Mouse (Mus musculus) heart, embryonic 16.5 days (tissue): ENCODE measurements around the gene Coq10a. TPM values are rescaled to one million over a fixed set of nuclear protein-coding genes. Genes with fewer than 3 reads are reported as not detected.
A peak's percentile ranks its signal among the peaks of the same experiment; 100 is the strongest.

Source experiments
- ATAC-seq: fragments of 200-750 bp; cut with Nextera tagmentation; replicated peaks from 2 replicates; pipeline ENCODE4 v1.8.0; 2017; ENCODE audit warnings: moderate number of reproducible peaks; ENCODE audit not compliant: insufficient read depth, low FRiP score; ENCODE audit errors: extremely low read depth
- H3K27ac ChIP-seq: fragments of 300-500 bp; sonication (generic); 2 replicates; pipeline ENCODE4 v1.5.1; 2014; ENCODE audit warnings: mild to moderate bottlenecking, low read length, control low read depth, moderate library complexity
- H3K27me3 ChIP-seq: fragments of 300-500 bp; sonication (generic); 2 replicates; pipeline ENCODE4 v1.6.1; 2014; ENCODE audit warnings: low read length, mixed read lengths; ENCODE audit not compliant: control insufficient read depth, insufficient read depth
- H3K36me3 ChIP-seq: fragments of 300-500 bp; sonication (generic); 2 replicates; pipeline ENCODE4 v1.6.1; 2014; ENCODE audit not compliant: control insufficient read depth, insufficient read depth
- H3K4me1 ChIP-seq: fragments of 300-500 bp; sonication (generic); 2 replicates; pipeline ENCODE4 v1.6.1; 2014; ENCODE audit warnings: low read length, mixed read lengths; ENCODE audit not compliant: control insufficient read depth, insufficient read depth
- H3K4me2 ChIP-seq: fragments of 300-500 bp; sonication (generic); 2 replicates; pipeline ENCODE4 v1.6.1; 2014; ENCODE audit warnings: low read depth, mild to moderate bottlenecking, control low read depth, low read length
- H3K4me3 ChIP-seq: fragments of 300-500 bp; sonication (generic); 2 replicates; pipeline ENCODE4 v1.5.1; 2014; ENCODE audit warnings: mild to moderate bottlenecking, control low read depth, low read length
- H3K9ac ChIP-seq: fragments of 300-500 bp; sonication (generic); 2 replicates; pipeline ENCODE4 v1.6.1; 2014; ENCODE audit warnings: low read length, control low read depth
- H3K9me3 ChIP-seq: fragments of 300-500 bp; sonication (generic); replicated peaks from 2 replicates; pipeline ENCODE4 v1.6.1; 2016; ENCODE audit warnings: low read length; ENCODE audit not compliant: control insufficient read depth
- WGBS: fragments of 180-500 bp; shearing (Covaris S2); extraction: QIAGEN DNeasy Blood & Tissue Kit; methylation state at CpG from one replicate; pipeline ENCODE4 v1.1.7; 2014; 5-methylcytosine and 5-hydroxymethylcytosine counted together
- polyA plus RNA-seq: library from polyadenylated mRNA; unstranded; fragments of >200 nt; fragmentation: Nextera tagmentation; extraction: Ambion mirVana; gene quantifications from 2 replicates; pipeline ENCODE4 v1.2.1, GENCODE M21; 2015

The Coq10a gene
- polyA plus RNA-seq, 1 experiment from 2014 or later: 13.4 TPM

DNA sequence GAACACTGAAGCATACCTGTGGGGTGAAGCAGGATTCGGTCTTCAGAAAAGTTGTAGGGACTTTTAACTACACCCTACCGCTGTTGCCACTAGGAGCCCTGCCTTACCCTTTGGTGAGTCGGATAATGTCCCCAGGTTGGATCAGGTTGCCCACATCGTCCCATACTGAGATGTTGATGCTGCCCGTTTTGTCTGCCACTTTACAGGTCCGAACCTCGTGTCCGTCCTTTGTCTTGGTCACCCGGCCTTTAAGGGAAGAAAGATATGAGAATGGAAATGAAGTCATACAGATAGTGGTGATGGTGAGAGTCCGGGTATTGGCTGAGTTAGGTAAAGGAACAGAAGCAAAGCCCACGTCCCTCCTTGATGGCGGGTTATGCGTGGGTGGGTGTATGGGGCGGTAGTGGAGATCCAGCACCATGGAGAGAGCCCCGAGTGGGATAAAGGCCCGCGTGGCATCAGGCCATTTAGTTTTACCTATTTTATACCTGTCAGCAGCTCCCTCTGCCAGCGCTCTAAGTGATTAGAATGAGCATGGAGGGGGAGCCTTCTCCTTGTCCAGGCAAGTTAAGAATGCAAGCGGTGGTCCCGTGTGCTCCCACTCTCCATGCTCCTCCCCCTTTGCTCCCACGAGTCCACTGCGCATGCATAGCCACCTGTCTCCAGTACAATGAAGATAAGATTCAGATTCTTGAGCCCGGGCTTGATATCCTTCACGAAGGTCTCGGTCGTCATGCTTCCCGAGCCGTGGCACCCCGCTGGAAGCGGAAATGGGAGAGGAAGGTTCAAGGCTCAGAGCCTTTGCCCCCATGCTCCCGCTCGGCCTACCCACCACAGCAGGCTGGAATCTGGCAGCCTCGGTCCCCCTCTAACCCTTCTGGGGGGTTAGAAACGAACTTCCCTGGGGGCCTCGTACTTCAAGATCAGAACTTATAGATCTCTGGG lies 40.1 kb upstream of the Coq10a start:
- Histone ChIP-seq H3K4me3 (peak overlapping the region; percentile 78), H3K9me3 (no peaks in the 10 kb centered on the region), H3K9ac (peak overlapping the region; percentile 88), H3K4me2 (peak overlapping the region; percentile 97), H3K27me3 (no peaks in the 10 kb centered on the region), H3K36me3 (peaks cover 3% of the 10 kb centered on the region; the same call in 1 of the 2 replicates), H3K4me1 (peaks cover 29% of the 10 kb centered on the region), H3K27ac (peak overlapping the region; percentile 68)
- WGBS: 13% methylated on average over 35 of the region's 35 CpGs
- no peak for ATAC-seq

DNA sequence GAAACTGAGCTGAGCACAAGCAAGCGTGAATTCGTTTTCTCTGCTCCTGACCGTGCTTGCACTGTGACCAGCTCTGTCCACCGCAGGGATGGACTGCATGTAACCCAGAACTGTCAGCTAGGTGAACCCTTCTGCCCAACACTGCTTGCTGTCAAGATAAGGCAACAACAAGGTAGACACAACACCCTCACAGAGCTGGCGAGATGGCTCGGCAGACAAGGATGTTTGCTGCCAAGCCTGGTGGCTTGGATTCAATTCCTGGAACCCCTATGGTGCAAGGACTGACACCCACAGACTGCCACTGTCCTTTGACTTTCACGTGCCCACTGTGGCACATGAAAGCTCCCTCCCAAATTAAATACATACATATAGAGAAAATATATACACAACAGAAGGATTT lies 35.1 kb upstream of the Coq10a start:
- Histone ChIP-seq H3K9ac (no peak overlapping the region), H3K36me3 (peaks cover 3% of the 10 kb centered on the region; the same call in 1 of the 2 replicates), H3K27me3 (no peaks in the 10 kb centered on the region), H3K4me1 (peaks cover 5% of the 10 kb centered on the region), H3K27ac (no peak overlapping the region), H3K9me3 (no peaks in the 10 kb centered on the region), H3K4me3 (no peak overlapping the region), H3K4me2 (no peak overlapping the region)
- ATAC-seq: no peak
- 79% methylated on average over 7 of the region's 7 CpGs for WGBS

DNA sequence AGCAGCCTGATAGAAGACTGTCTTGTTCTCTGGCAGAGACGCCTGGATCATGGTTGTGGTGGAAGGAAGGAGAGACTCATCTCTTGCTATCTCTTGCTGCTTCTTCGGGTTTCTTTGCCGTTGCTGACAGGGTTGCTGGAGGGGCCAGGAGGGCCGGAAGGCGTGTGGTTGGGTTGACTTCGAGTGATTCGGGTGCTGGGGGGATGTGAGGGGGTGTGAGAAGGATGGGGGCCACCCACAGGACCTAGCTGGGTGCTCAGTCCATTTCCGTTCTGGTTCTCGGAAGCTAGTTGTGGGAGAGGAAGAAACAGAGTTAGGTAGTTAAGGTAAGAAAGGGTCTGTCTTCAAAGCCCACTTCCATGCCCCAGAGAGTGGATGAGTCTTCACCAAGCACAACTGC lies 32.8 kb upstream of the Coq10a start:
- Histone ChIP-seq H3K4me3 (no peak overlapping the region), H3K4me1 (peaks cover 2% of the 10 kb centered on the region; the same call in 1 of the 2 replicates), H3K27me3 (no peaks in the 10 kb centered on the region), H3K36me3 (no peaks in the 10 kb centered on the region), H3K4me2 (no peak overlapping the region), H3K9ac (no peak overlapping the region), H3K9me3 (no peaks in the 10 kb centered on the region), H3K27ac (no peak overlapping the region)
- WGBS: 74% methylated on average over 9 of the region's 9 CpGs
- no peak for ATAC-seq

- H3K4me3 ChIP-seq: no peak within 1 kb of the TSS
- 39% methylated on average over 2 of the region's 2 CpGs for WGBS
- ATAC-seq: no peak
- peaks cover 2% of the 10 kb centered on the region; the same call in 1 of the 2 replicates for H3K4me1 ChIP-seq
- H3K4me2 ChIP-seq: no peak within 1 kb of the TSS
- no peak within 1 kb of the TSS for H3K27ac ChIP-seq
- H3K9ac ChIP-seq: no peak within 1 kb of the TSS
- H3K36me3 ChIP-seq: no peaks in the 10 kb centered on the region
- H3K27me3 ChIP-seq: no peaks in the 10 kb centered on the region
- no peaks in the 10 kb centered on the region for H3K9me3 ChIP-seq
These were observed 32.3 kb upstream of the Coq10a start, which contains the start of gene Slc39a5 for GRCm38 (mm10) chr10:128401056-128401455. Gene Slc39a5 (minus strand): TSS chr10:128401229.

- no peaks in the 10 kb centered on the region for H3K36me3 ChIP-seq
- peaks cover 2% of the 10 kb centered on the region; the same call in 1 of the 2 replicates for H3K4me1 ChIP-seq
- no peak for ATAC-seq
- H3K27ac ChIP-seq: no peak overlapping the region
- no peaks in the 10 kb centered on the region for H3K27me3 ChIP-seq
- no peak overlapping the region for H3K4me2 ChIP-seq
- 39% methylated on average over 5 of the region's 5 CpGs for WGBS
- no peaks in the 10 kb centered on the region for H3K9me3 ChIP-seq
- no peak overlapping the region for H3K9ac ChIP-seq
- no peak overlapping the region for H3K4me3 ChIP-seq
These were observed 31.5 kb upstream of the Coq10a start for GRCm38 (mm10) chr10:128400338-128400737.

DNA sequence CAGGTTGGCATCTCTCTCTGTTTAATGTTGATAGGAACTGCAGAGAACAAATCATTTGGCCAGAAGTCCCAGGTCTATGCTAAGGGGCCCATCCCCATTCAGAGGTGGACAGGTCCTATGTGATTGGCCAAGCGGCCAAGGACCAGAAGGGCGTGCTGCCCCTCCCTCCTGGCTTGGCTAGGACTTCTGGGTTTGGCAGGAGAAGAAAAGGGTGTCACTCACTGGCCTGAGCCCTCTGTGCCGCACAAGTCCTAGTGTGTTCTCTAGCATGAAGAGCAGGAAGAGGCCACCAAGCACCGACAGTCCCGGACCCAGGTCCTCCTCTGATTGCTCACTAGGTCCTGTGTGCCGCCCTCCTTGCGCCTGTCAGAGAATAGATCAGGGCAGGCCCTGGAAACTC lies 28.7 kb upstream of the Coq10a start:
- no peaks in the 10 kb centered on the region for H3K27me3 ChIP-seq
- peaks cover 2% of the 10 kb centered on the region; the same call in 1 of the 2 replicates for H3K4me1 ChIP-seq
- H3K9me3 ChIP-seq: no peaks in the 10 kb centered on the region
- no peak overlapping the region for H3K4me3 ChIP-seq
- no peak overlapping the region for H3K27ac ChIP-seq
- H3K9ac ChIP-seq: no peak overlapping the region
- H3K4me2 ChIP-seq: no peak overlapping the region
- no peaks in the 10 kb centered on the region for H3K36me3 ChIP-seq
- ATAC-seq: no peak
- 63% methylated on average over 7 of the region's 7 CpGs for WGBS

- H3K27ac ChIP-seq: no peak overlapping the region
- no peaks in the 10 kb centered on the region for H3K9me3 ChIP-seq
- no peak for ATAC-seq
- peaks cover 5% of the 10 kb centered on the region; the same call in 1 of the 2 replicates for H3K4me1 ChIP-seq
- no peak overlapping the region for H3K9ac ChIP-seq
- H3K27me3 ChIP-seq: no peaks in the 10 kb centered on the region
- no peak overlapping the region for H3K4me3 ChIP-seq
- peaks cover 4% of the 10 kb centered on the region; the same call in 1 of the 2 replicates for H3K36me3 ChIP-seq
- H3K4me2 ChIP-seq: no peak overlapping the region
- 52% methylated on average over 10 of the region's 10 CpGs for WGBS
These were observed 28.0 kb upstream of the Coq10a start for GRCm38 (mm10) chr10:128396716-128397264.

DNA sequence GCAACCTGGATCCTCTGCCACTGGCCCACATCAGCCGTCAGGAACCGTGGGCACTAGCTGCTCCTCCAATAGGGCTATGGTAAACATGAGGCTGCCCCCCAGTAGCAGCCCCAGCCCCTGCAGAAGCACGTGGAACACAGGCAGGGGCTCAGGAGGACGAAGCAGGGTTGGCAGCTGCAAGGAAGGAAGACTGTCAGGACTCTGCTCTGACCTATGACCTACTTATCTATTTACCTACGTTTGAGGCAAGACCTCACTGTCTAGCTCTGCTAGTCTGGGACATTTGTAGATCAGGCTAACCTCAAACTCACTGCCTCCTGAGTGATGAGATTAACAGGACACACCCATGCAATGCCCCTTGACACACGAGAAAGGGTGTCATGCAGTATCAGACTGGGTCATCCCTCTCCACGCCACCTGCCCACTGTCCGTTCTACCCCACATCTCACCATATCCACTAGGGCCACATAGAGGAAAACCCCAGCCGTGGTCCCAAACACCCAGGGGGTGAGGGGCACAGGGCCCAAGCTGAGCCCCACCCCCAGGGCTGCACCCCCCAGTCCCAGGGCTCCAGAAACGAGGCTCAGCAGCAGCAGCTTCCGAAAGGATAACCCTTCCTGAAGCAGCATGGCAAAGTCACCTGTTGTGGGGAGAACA lies 27.3 kb upstream of the Coq10a start:
- H3K27me3 ChIP-seq: no peaks in the 10 kb centered on the region
- H3K4me2 ChIP-seq: no peak overlapping the region
- H3K27ac ChIP-seq: no peak overlapping the region
- H3K4me3 ChIP-seq: no peak overlapping the region
- peaks cover 8% of the 10 kb centered on the region for H3K4me1 ChIP-seq
- H3K36me3 ChIP-seq: peaks cover 6% of the 10 kb centered on the region; the same call in 1 of the 2 replicates
- no peaks in the 10 kb centered on the region for H3K9me3 ChIP-seq
- ATAC-seq: no peak
- 49% methylated on average over 11 of the region's 11 CpGs for WGBS
- no peak overlapping the region for H3K9ac ChIP-seq
